Mouse (Mus musculus) frontal cortex, adult (tissue): ENCODE data around the gene Nrcam.

ENCODE experiments used
- ATAC-seq: cut with Nextera tagmentation; 2 replicates; pipeline ENCODE4 v1.9.2; 2017; ENCODE audit warnings: mild to moderate bottlenecking, moderate library complexity, mixed read lengths; ENCODE audit not compliant: low TSS enrichment

The Nrcam gene

GRCm38 (mm10) chr12:44432727-44433126 lies 104.0 kb downstream of the Nrcam start:
- ATAC-seq: peak; percentile 35; the same call in 1 of the 2 replicates

DNA sequence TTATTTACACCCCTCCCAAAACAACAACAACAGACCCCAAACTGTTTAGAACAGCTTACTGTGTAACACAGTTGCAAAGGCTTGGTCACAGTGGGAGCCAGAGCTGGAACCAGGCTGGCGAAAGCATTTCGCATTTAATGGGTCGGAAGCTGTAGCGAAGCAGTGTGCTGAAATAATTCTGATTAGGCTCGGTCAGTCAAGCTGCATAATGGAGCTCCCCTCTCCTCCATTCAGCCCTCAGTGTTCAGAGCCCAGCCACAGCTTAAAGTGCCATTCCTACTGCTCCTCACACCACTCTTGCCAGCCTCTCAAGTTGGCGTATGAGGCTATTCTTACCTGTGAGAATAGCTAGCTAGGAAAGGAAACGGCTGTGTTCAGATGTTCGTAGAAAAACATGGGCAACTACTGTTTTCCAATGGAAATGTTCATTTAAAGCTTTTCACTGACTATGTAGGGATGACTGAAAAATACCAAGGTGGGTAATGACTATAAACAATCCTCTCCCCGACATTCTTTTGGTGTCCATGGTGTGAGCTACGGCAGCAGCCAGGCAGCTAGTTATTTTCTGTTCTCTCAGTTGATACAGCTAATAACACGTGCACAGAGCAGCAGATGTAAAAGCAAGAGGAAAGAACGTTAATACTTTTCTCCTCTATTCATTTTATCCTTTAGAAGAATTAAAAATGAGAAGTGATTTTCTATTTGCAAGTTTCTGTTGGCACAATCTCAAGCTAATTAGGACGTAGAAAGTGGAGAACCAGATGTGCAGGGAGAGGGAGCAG lies 108.6 kb downstream of the Nrcam start:
- peak; percentile 55 for ATAC-seq

GRCm38 (mm10) chr12:44438884-44439283 lies 110.2 kb downstream of the Nrcam start:
- ATAC-seq: peak; percentile 25; the same call in 1 of the 2 replicates

DNA sequence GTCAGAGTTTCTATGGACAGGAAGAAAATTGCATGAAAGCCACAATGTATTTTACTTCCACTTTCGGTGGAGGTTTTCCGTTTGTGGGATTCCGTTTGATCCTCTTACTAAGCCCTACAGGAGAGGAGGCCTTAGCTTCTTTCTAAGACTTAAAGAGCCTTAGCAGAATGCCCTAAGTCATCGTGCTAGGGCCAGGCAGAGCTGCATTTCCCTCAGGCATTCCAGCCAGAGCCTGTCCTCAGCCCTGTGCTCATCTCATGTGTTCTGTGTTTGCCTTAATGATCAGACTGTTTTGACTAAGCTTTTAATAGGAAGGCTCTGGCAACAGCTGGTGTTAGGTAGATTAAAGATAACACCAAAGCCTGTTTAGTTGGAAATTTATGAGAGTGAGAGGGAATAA lies 111.5 kb downstream of the Nrcam start:
- ATAC-seq: no peak; the same call in 1 of the 2 replicates

- ATAC-seq: peak; percentile 83
These were observed 122.2 kb downstream of the Nrcam start for GRCm38 (mm10) chr12:44450930-44451329.

DNA sequence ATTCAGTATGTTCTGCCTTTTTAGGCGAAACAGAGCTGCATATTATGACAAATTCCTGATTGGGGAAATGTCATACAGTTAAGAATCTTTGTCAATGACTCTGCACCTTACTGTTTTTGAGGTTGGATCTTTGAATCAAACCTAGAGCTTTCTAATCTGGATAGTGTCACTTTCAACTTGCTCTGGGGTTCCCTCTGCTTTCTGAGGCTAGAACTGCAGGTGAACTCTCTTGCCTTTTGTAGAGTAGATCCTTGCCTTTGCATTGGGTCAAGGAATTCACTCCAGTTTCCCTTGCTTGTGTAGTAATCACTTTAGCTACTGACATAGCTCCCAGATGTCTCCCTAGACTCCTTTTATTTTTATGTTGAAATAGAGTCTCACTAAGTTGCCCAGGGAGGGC lies 123.1 kb downstream of the Nrcam start:
- ATAC-seq: no peak

DNA sequence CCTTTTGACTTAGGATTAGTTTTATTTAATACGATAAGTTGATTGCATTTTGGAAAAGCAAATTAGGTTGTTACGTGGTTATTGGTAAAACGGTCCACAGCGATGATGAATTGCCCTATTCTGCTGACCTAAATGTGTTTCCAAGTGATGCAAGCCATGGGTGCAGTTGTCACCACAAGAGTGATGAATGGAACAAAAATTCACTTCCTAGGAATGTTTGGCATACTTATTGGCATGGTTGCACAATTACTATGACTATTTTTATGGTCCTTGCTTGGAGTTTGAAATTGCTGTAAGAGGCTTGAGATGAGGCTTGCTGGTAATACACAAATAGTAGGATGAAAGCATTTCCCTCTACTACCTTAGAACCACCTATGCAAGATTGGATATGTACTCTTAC lies 125.1 kb downstream of the Nrcam start:
- no peak for ATAC-seq

- ATAC-seq: peak; percentile 50
These were observed 129.3 kb downstream of the Nrcam start for GRCm38 (mm10) chr12:44457961-44458360.

- ATAC-seq: peak; percentile 36
These were observed 133.8 kb downstream of the Nrcam start for GRCm38 (mm10) chr12:44462436-44462835.

DNA sequence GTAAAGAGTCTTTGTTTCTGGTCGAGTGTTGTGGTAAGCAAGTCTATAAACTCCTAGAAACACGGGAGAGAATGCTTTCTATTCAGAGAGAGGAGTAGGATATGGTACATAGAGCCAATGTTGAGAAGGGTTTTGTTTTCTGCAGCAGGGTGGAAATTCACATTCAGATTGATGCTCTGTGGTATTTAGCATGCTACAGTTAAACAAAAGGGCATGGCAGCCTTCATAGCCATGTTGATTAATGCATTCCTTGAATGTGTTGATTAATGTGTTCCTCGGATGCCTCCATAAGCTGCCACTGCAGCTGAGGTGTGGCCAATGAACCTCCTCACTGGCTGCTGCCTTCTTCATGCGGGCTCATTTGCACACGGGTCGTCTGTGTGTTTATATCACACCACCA lies 134.3 kb downstream of the Nrcam start:
- peak; percentile 35 for ATAC-seq

DNA sequence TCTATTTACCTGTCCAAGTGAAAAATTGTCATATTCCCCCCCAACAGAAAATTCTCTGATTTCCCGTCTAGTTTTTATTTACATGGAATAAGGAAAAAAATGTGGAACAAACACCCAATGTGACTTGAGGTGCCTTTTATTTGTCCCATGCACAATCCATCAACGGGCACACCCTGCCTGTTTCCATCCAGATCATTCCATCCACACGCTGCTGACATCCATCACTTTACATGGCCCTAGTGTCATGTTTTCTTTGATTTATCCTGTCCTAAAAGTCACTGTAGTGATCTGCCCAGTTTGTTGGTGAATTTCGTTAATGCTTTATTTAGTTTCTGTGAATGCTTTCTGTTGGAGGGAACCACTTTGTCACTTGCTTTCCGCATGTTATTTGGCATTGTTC lies 142.4 kb downstream of the Nrcam start:
- no peak for ATAC-seq

- no peak for ATAC-seq
These were observed 146.7 kb downstream of the Nrcam start for GRCm38 (mm10) chr12:44475355-44475754.

DNA sequence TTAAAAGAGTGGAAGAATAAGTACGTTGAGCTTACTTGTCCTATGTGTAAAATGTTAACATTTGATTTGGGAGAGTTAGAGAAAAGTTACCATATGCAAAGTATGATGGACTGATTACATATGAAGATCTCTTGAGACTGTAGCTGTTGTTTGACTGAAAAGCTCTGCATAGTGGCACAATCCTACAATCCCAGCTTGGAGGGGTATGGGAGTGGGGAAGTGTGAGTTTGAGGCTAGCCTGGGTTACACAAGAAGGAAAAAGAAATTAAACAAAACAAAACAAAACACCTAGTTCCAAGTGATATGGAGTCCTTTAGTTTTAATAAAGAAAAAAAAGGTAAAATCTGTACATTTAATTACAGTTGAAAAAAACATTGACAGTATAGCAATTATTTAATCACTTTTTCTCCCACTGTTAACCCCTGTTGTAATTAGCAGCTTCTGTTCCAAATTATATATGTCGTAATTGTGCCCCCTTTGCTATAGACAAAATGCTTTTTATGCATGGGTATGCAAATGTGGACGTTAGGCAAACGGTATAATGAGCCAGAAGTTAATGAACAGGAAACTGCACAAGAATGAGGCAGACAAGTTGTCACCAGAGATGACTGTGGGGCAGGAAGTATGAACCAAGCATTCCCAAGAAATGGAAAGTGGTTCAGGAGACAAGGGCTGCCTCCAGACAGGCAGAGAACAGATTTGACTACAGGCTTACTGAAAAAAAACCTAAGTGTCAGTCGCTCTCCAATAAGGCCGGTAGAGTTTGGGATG lies 150.8 kb downstream of the Nrcam start:
- 0 out of 2 replicates have a peak, but pooled peaks have one; percentile 20 for ATAC-seq

- 0 out of 2 replicates have a peak, but pooled peaks have one; percentile 13 for ATAC-seq
These were observed 151.3 kb downstream of the Nrcam start for GRCm38 (mm10) chr12:44480031-44480419.

GRCm38 (mm10) chr12:44481415-44481814 lies 152.7 kb downstream of the Nrcam start:
- ATAC-seq: no peak

DNA sequence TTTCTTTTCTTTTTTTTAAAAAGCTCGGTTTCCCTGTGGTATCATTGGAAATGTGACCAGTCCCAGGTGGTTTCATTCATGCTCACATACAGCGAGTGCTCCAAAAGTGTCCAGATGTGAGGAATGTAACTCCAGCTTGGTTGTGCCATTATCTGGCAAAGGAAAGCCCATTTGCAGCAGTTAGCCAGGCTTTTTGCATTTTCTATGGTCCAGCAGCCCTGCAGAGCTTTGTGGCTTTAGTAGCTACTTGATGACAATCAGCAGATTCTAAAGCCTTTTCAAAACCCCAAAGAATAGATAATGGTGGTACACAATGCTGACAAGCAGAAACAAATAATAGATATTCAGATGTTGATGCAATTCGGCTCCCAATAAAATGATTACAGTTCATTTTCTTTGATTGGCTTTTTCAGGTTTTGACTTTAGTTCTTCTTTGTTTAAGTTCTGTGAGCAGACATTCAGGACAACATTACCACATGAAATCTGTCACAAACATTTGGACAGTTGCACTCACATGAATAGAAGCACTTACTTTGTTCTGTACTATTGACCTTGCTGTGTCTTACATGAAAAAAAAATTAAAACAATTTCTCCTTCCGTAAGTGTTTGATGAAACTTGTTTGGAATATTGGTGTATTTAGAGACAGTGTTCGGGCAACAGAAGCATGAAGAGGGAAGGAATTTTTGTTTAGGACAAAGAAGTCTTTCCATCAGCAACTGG lies 164.2 kb downstream of the Nrcam start:
- ATAC-seq: no peak

- ATAC-seq: no peak
These were observed 169.1 kb downstream of the Nrcam start for GRCm38 (mm10) chr12:44497762-44498161.

DNA sequence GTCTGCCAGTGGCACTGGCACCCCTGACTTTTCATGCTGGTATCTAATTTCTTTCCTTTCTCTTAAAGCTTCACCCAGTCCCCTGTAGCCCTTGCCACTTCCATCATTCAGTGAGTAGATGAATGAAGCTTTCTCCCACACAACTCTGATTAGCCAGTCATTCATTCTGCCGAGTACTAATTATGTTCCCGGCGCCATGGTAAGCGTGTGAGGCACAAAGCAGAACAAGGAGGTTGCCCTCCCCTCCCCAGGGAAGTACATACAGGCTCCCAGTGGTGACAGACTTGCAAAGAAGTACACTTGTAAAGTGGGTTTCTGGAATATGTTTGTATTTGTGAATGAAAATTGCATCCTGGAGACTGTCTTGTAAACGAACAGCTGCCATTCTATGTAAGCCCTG lies 170.2 kb downstream of the Nrcam start:
- peak; percentile 42; the same call in 1 of the 2 replicates for ATAC-seq

- ATAC-seq: no peak
These were observed 173.3 kb downstream of the Nrcam start for GRCm38 (mm10) chr12:44501807-44502487.

- ATAC-seq: peak; percentile 76
These were observed 175.1 kb downstream of the Nrcam start for GRCm38 (mm10) chr12:44503737-44504136.

GRCm38 (mm10) chr12:44508635-44509034 lies 179.9 kb downstream of the Nrcam start:
- ATAC-seq: no peak
